Mouse (Mus musculus) stomach, embryonic 16.5 days (tissue): ENCODE measurements around the gene Clcn7. TPM values are rescaled to one million over a fixed set of nuclear protein-coding genes. Genes with fewer than 3 reads are reported as not detected.

ENCODE experiments used
- polyA plus RNA-seq: library from polyadenylated mRNA; unstranded; fragments of >200 nt; fragmentation: Nextera tagmentation; extraction: Ambion mirVana; gene quantifications from 2 replicates; pipeline ENCODE4 v1.2.1, GENCODE M21; 2015

Clcn7 gene
- polyA plus RNA-seq, 1 experiment from 2014 or later = 21.4 TPM

Other genes starting within 250 kb of the Clcn7 start
- gene Nubp2, start 247.0 kb upstream of the Clcn7 start, polyA plus RNA-seq = 44.1 and 47.9 TPM in 2 replicates
- 31.5 and 32.7 TPM in 2 replicates for gene Spsb3, start 246.7 kb upstream of the Clcn7 start, polyA plus RNA-seq
- gene Eme2, start 238.3 kb upstream of the Clcn7 start, polyA plus RNA-seq = 32.3 and 33.5 TPM in 2 replicates
- gene Mrps34, start 238.3 kb upstream of the Clcn7 start, polyA plus RNA-seq = 91.2 and 96.2 TPM in 2 replicates
- 63.1 and 64.8 TPM in 2 replicates for gene Nme3, start 236.9 kb upstream of the Clcn7 start, polyA plus RNA-seq
- gene Mapk8ip3, start 196.4 kb upstream of the Clcn7 start, polyA plus RNA-seq = 32.8 and 33.4 TPM in 2 replicates
- gene Jpt2, start 172.7 kb upstream of the Clcn7 start, polyA plus RNA-seq = 158 and 170 TPM in 2 replicates
- 3.4 and 4.2 TPM in 2 replicates for gene Cramp1l, start 117.6 kb upstream of the Clcn7 start, polyA plus RNA-seq
- 21.7 TPM in 2 replicates for gene Ift140, start 117.3 kb upstream of the Clcn7 start, polyA plus RNA-seq
- gene Tmem204, start 49.8 kb upstream of the Clcn7 start, polyA plus RNA-seq = 24.1 and 25.2 TPM in 2 replicates
- 38.9 and 39.9 TPM in 2 replicates for gene Telo2, start 17.4 kb upstream of the Clcn7 start, polyA plus RNA-seq
- gene Ptx4, start 12.6 kb upstream of the Clcn7 start, polyA plus RNA-seq = 0.50 and 0.56 TPM in 2 replicates
- 0.79 TPM in 2 replicates for gene Ccdc154, start 29.1 kb downstream of the Clcn7 start, polyA plus RNA-seq
- 6.6 and 7.0 TPM in 2 replicates for gene Gm38655, start 42.1 kb downstream of the Clcn7 start, polyA plus RNA-seq
- 30.4 and 33.5 TPM in 2 replicates for gene BC003965, start 51.2 kb downstream of the Clcn7 start, polyA plus RNA-seq
- gene Unkl, start 55.0 kb downstream of the Clcn7 start, polyA plus RNA-seq = 6.9 and 9.0 TPM in 2 replicates
- gene Gnptg, start 106.7 kb downstream of the Clcn7 start, polyA plus RNA-seq = 39.9 and 40.9 TPM in 2 replicates
- 35.8 and 37.1 TPM in 2 replicates for gene Tsr3, start 106.8 kb downstream of the Clcn7 start, polyA plus RNA-seq
- 4.3 and 5.2 TPM in 2 replicates for gene Baiap3, start 123.0 kb downstream of the Clcn7 start, polyA plus RNA-seq
- gene Ube2i, start 141.2 kb downstream of the Clcn7 start, polyA plus RNA-seq = 441 and 478 TPM in 2 replicates
- gene Prss34, start 165.0 kb downstream of the Clcn7 start, polyA plus RNA-seq = 1.3 and 1.4 TPM in 2 replicates
- gene Prss28, start 175.3 kb downstream of the Clcn7 start, polyA plus RNA-seq = not detected in 2 replicates
- gene Prss29, start 185.3 kb downstream of the Clcn7 start, polyA plus RNA-seq = not detected in 2 replicates
- 0.50 and 0.53 TPM in 2 replicates for gene Tpsab1, start 212.2 kb downstream of the Clcn7 start, polyA plus RNA-seq
- 13.4 and 19.2 TPM in 2 replicates for gene Tpsb2, start 232.9 kb downstream of the Clcn7 start, polyA plus RNA-seq
- 2.3 and 3.5 TPM in 2 replicates for gene Tpsg1, start 235.9 kb downstream of the Clcn7 start, polyA plus RNA-seq